Mouse (Mus musculus) stomach, postnatal 0 days (tissue): ENCODE measurements around the gene Snap29.

Experiments
- CTCF ChIP-seq: IDR thresholded peaks from 2 replicates; pipeline ENCODE4 v1.5.1; 2016; ENCODE audit warnings: antibody characterized with exemption, low read depth, mild to moderate bottlenecking, moderate library complexity
- EP300 ChIP-seq: optimal IDR thresholded peaks from 2 replicates; pipeline ENCODE3; 2016; ENCODE audit warnings: antibody characterized with exemption

DNA sequence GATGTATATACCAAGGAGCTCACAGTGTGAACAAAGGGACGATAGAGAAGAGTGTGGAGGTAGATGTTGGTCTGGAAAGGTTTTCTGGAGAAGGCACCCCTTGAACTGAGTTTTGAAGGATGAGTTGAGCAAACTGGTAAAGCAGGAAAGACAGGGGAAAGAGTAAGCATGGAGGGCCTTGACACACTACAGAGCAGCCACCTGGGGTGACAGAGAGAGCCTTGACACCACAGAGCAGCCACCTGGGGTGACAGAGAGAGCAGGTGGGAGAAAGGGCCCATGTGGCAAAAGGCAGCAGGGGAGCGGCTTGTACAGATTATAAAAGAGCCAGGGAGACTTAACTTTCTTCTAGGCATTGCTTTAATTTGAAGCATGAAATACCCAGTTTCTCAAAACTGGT, 69.0 kb downstream of the Snap29 start:
- no peak for TF ChIP-seq CTCF
- TF ChIP-seq EP300 = no peak
